Mouse (Mus musculus) adrenal gland, adult 18-20 months (tissue): Measurements from ENCODE around the gene Mospd3. TPM values are rescaled to one million over a fixed set of nuclear protein-coding genes. Genes with fewer than 3 reads are reported as not detected.

Source experiments
- DNase-seq, 2 experiments: peaks; one replicate each; pipeline ENCODE4 v3.0.0; 2021 to 2022; ENCODE audit warnings: low spot score in 2 of 2
- total RNA-seq, 2 experiments: library from RNA; stranded (reverse); gene quantifications; 1 replicate in 1 of 2; 2 replicates in 1 of 2; pipeline ENCODE4 v1.2.3; 2021

Mospd3 gene
- total RNA-seq, 2 experiments from 2014 or later = 41.3 to 43.6 TPM

DNA sequence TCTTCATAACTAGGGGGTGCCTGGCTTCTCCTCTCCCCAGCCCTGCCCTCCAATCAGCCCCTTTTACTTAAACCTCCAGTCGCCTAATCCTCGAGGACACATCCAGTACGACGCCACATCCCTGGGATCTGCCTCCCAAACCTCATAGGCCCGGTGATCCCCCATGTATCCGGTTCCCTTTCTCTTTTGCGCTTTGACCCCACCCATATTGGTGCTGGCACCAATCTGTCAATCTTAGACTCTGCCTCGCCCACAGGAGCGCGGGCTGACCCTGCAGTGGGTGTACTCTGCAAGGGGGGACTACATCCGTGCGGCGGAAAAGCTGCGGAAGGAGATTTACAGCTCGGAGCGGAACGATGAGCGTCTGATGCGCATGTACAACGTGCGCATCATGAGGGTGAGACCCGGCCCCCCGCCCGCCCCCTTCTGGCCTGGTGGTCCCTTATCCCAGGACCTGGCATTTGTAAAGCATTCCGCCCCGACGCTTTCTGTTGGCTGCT is 17.1 kb downstream of the Mospd3 start:
- DNase-seq = no peak

DNA sequence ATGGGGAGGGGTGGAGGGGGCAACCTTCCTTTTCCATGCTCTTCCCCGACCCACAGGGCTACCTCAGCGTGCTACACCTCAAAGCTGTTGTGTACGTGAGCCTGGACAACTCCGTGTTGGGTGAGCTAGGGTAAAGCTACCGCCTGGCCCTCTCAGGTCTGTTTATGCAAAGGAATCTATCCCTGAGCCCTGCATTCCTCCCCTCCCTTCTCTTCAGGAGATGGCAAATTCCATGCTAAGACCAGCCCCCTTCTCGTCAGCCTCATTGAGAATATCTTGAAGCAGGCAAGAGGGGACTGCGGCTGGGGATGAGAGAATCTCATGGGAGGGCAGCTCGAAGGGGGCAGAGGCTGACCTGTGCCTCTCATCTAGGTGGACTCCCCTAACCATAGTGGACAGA is 18.2 kb downstream of the Mospd3 start:
- no peak for DNase-seq

GRCm38 (mm10) chr5:137580246-137580645 is 20.6 kb downstream of the Mospd3 start:
- no peak for DNase-seq

- peak; percentile 31 to 44 for DNase-seq
These were observed 26.4 kb downstream of the Mospd3 start for GRCm38 (mm10) chr5:137574470-137574901.

GRCm38 (mm10) chr5:137570691-137571586 is 29.9 kb downstream of the Mospd3 start:
- no peak for DNase-seq

DNA sequence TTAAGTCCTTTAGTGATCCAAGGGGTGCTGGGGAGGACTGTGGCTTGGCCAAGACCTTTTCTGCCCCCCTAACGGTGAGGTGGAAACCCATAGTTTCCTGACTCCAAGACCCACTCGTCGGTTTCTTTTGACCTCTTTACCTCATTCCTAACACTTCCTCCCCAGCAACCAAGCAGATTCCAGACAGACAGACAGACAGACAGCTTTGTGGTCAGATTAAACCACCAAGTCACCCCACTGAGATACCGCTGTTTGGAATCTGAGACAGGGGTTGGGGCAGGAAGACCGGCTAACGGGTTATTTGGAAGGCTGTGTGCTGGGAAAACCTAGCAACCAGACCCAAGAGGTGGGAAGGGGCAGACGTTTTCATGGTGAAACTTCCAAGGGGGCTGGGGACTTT is 30.7 kb downstream of the Mospd3 start:
- no peak for DNase-seq

DNA sequence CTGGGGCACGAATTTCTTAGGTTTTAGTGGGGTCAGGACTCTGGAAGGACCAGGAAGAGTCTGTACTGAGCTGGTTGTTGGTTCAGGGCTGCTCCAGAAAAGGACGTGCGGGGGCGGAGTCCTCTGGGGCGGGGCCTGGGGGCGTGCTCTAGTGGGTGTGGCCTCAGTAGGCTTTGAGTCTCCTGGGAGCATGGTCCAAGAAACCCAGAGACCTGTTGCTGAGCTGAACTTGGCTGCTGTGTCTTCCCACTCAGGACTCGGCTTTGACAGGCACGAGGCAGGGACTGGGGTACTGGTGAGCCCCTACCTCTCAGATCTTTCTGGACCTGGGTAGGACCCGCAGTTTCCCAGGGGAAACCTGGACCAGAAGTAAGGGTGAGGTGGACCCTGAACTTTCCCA is 31.2 kb downstream of the Mospd3 start, which contains the start of gene Tfr2:
Gene Tfr2 (plus strand): TSS at position 176 of the 400 bp plus-strand sequence.
- peak in 1 of 2 experiments; percentile 53 for DNase-seq

DNA sequence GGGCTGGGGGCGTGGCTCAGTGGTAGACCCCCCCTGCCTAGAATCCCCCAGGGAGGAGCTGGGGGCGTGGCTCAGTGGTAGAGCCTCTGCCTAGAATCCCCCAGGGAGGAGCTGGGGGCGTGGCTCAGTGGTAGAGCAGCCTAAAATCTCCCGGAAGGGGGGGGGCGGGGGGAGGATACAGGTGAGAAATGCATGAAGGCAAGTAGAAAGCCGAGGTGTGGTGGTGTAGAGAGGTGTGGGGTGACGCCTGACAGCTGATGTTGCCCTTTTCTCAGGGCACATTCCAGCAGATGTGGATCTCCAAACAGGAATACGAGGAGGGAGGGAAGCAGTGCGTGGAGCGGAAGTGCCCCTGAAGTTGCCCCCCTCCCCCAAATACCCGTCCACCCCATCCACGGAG is 31.8 kb downstream of the Mospd3 start:
- DNase-seq = no peak

- DNase-seq = no peak
These were observed 32.5 kb downstream of the Mospd3 start for GRCm38 (mm10) chr5:137568223-137568798.

- DNase-seq = no peak
These were observed 34.4 kb downstream of the Mospd3 start for GRCm38 (mm10) chr5:137566416-137566815.

DNA sequence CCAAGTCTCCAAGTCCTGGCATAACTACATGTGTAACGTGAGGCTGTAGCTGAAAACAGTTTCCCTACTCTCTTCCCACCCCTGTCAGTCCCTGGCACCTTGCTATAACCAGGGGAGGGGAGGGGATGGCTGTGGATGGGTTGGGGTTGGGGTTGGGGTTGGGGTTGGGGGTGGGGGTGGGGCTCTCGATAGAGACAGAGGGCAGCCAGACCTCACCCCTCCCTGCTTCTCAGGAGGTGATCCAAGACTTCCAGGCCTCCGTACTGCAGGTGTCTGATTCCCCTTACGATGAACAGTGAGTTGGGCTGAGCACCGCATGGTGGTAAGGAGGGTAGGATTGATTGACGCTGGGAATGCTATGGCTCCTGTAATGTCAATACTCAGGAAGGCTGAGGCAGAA is 35.1 kb downstream of the Mospd3 start:
- no peak for DNase-seq

- no peak for DNase-seq
These were observed 37.9 kb downstream of the Mospd3 start for GRCm38 (mm10) chr5:137562965-137563364.

GRCm38 (mm10) chr5:137561556-137561955 is 39.3 kb downstream of the Mospd3 start:
- no peak for DNase-seq

- no peak for DNase-seq
These were observed 47.0 kb downstream of the Mospd3 start for GRCm38 (mm10) chr5:137553898-137554297.

DNA sequence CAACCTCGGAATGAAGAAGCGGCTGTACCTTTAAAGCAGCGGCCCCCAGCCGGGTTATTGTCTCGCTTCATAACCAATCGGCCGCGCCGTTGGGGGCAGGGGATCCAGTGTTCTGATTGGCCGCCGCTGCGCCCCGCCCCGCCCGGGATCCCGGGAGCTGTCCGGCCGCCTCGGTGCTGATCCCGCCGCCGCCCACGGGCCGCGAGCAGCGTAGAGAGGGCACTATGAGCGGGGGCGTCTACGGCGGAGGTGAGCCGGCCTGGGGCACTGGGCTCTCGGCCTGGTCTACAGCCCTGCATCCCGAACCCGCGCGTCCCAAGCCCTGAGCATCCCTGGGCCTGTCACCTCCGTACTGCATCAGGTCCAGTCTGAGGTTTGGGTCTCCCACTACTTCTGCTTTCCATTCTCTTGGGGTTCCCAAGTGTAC is 47.4 kb downstream of the Mospd3 start, which contains the start of gene Actl6b:
Gene Actl6b (plus strand): TSS at position 107 of the 427 bp plus-strand sequence.
- peak; percentile 71 to 75 for DNase-seq

- DNase-seq = no peak
These were observed 47.9 kb downstream of the Mospd3 start for GRCm38 (mm10) chr5:137553000-137553399.

- DNase-seq = no peak
These were observed 49.7 kb downstream of the Mospd3 start for GRCm38 (mm10) chr5:137551119-137551518.

DNA sequence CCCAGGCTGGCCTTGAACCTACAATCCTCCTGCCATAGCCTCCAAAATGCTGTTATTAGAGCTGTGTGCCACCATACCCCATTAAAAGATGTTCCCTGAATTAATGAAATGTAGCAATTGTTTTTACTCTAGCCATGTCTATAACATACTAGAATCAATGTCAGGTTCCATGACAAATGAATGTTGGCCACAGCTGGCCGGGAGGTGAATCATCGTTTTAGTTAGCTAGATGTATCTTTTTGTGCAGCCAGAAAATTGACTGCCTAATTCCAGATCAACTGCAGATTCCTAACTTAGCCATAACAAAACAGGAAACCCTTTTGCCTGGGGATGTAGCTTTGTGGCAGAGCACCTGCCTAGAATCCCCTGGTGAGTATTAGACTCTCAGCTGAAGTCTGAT is 51.0 kb downstream of the Mospd3 start:
- no peak for DNase-seq
